9 mouse cellular contexts compared by ENCODE assay signal in the genomic region with DNA sequence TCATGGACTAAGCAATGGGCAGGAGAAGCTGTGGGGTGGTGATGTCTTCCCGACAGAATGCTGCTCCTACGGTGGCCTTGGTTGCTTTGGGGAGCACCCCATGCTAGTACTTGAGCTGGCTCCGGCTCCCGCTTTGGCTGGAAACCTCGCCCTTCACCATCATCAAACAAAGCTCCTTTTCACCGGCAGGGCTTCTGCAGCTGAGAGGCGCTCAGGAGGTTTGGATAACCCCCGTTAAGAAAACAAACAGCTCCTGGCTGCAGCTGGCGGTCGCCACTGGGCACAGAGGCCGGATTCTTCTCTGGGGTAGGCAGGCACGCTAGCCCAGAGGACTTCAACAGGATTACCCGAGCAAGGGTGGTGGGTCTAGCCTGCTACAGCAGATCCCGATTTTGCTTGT. TPM values are rescaled to one million over a fixed set of nuclear protein-coding genes. Genes with fewer than 3 reads are reported as not detected.
DNase-seq lines count a peak whose midpoint lies in the region; ATAC-seq and TF ChIP-seq lines count a peak whose summit lies in the region.
"Had no signal": no experiment of that assay in that cellular context is flagged by ENCODE, and none has a peak within 500 bp of the region (broad histone marks: within the 10 kb centered on the region; RNA-seq: fewer than 3 reads in every experiment).

No protein-coding gene starts in this region.

- no peak for DNase-seq in heart, embryonic 10.5 days (ENCODE audit: low spot score)
- no peak for DNase-seq in heart, postnatal 14 days
- no peak for DNase-seq in lung, postnatal 25 days (ENCODE audit: low spot score)
- DNase-seq in limb, embryonic 14.5 days (ENCODE audit: low spot score), result peak; percentile 56
- no peak for DNase-seq in cerebellum, adult 9-10 months
- DNase-seq in adipocyte (ENCODE audit: low spot score), result no peak
- DNase-seq: adrenal gland, adult 8-10 months had no signal

- intact Hi-C loops in heart, postnatal 14 days (cut with DNase I), result no loop called here

- peak; percentile 60; the same call in 1 of the 2 replicates for ATAC-seq in lung, embryonic 16.5 days (ENCODE audit: low read depth)
- peak; percentile 70 for ATAC-seq in limb, embryonic 14.5 days (ENCODE audit: low FRiP score, low read depth)
- ATAC-seq in stomach, embryonic 15.5 days (ENCODE audit: insufficient read depth, low FRiP score, low read depth), result no peak

- H3K4me1 ChIP-seq in heart, embryonic 10.5 days, result peaks cover 8% of the 10 kb centered on the region
- peaks cover 11% of the 10 kb centered on the region for H3K4me1 ChIP-seq in lung, embryonic 16.5 days (replicated peaks; ENCODE audit: control insufficient read depth, insufficient read depth, low read length)
- H3K4me1 ChIP-seq in limb, embryonic 14.5 days (ENCODE audit: control insufficient read depth, insufficient read depth, low read length), result peaks cover 3% of the 10 kb centered on the region; the same call in 1 of the 2 replicates
- H3K4me1 ChIP-seq in stomach, embryonic 15.5 days, result peaks cover 4% of the 10 kb centered on the region; the same call in 1 of the 2 replicates

- no peak for TF ChIP-seq POLR2A in limb, embryonic 14.5 days (IDR thresholded peaks at IDR 0.05; ENCODE audit: borderline replicate concordance, extremely low read depth, insufficient read depth, insufficient read length)

- no peaks in the 10 kb centered on the region for H3K36me3 ChIP-seq in heart, embryonic 10.5 days
- H3K36me3 ChIP-seq in lung, embryonic 16.5 days (ENCODE audit: control insufficient read depth, insufficient read depth, low read length), result no peaks in the 10 kb centered on the region
- no peaks in the 10 kb centered on the region for H3K36me3 ChIP-seq in limb, embryonic 14.5 days (ENCODE audit: control insufficient read depth, insufficient read depth, low read length)
- no peaks in the 10 kb centered on the region for H3K36me3 ChIP-seq in stomach, embryonic 15.5 days

- H3K9ac ChIP-seq in lung, embryonic 16.5 days (ENCODE audit: low read length), result peak overlapping the region; percentile 24; the same call in 1 of the 2 replicates
- H3K9ac ChIP-seq in limb, embryonic 14.5 days (ENCODE audit: low read depth, low read length, severe bottlenecking), result 0 out of 2 replicates have a peak overlapping the region, but pooled peaks have one; percentile 12
- no peak overlapping the region for H3K9ac ChIP-seq in stomach, embryonic 15.5 days

- 5% methylated on average over 14 of the region's 14 CpGs for WGBS in heart, embryonic 10.5 days
- WGBS in lung, embryonic 16.5 days, result 5% methylated on average over 14 of the region's 14 CpGs
- WGBS in limb, embryonic 14.5 days, result 9% methylated on average over 14 of the region's 14 CpGs
- WGBS in stomach, embryonic 15.5 days, result 8% methylated on average over 14 of the region's 14 CpGs

- peak overlapping the region; percentile 77 for H3K27ac ChIP-seq in heart, embryonic 10.5 days
- H3K27ac ChIP-seq in lung, embryonic 16.5 days (ENCODE audit: low read length), result peak overlapping the region; percentile 83
- peak overlapping the region; percentile 81 for H3K27ac ChIP-seq in limb, embryonic 14.5 days (replicated peaks; ENCODE audit: low read depth, low read length)
- H3K27ac ChIP-seq in stomach, embryonic 15.5 days, result no peak overlapping the region

- H3K4me3 ChIP-seq in heart, embryonic 10.5 days, result peak overlapping the region; percentile 44
- H3K4me3 ChIP-seq in lung, embryonic 16.5 days (ENCODE audit: low read length), result no peak overlapping the region
- H3K4me3 ChIP-seq in limb, embryonic 14.5 days (replicated peaks; ENCODE audit: low read length), result no peak overlapping the region
- no peak overlapping the region for H3K4me3 ChIP-seq in stomach, embryonic 15.5 days (replicated peaks)

- H3K27me3 ChIP-seq in heart, embryonic 10.5 days (ENCODE audit: insufficient read depth, poor library complexity, severe bottlenecking), result no peaks in the 10 kb centered on the region
- no peaks in the 10 kb centered on the region for H3K27me3 ChIP-seq in lung, embryonic 16.5 days (ENCODE audit: control insufficient read depth, insufficient read depth, low read depth, low read length)
- H3K27me3 ChIP-seq in limb, embryonic 14.5 days (ENCODE audit: control insufficient read depth, insufficient read depth, low read length), result no peaks in the 10 kb centered on the region
- H3K27me3 ChIP-seq in stomach, embryonic 15.5 days (replicated peaks), result no peaks in the 10 kb centered on the region

- peak overlapping the region; percentile 21 for H3K4me2 ChIP-seq in lung, embryonic 16.5 days (ENCODE audit: low read depth, low read length)
- peak overlapping the region; percentile 28; the same call in 1 of the 2 replicates for H3K4me2 ChIP-seq in limb, embryonic 14.5 days (replicated peaks; ENCODE audit: low read depth, low read length, severe bottlenecking)
- peak overlapping the region; percentile 21 for H3K4me2 ChIP-seq in stomach, embryonic 15.5 days

- H3K9me3 ChIP-seq in heart, embryonic 10.5 days, result 0 out of 2 replicates have a peak, but pooled peaks cover 3% of the 10 kb centered on the region
- no peaks in the 10 kb centered on the region for H3K9me3 ChIP-seq in lung, embryonic 16.5 days (ENCODE audit: control insufficient read depth, low read length)
- no peaks in the 10 kb centered on the region for H3K9me3 ChIP-seq in limb, embryonic 14.5 days (ENCODE audit: control insufficient read depth, low read length)
- H3K9me3 ChIP-seq in stomach, embryonic 15.5 days, result no peaks in the 10 kb centered on the region

RNA-seq across cellular contexts. Expression of a gene that starts 9.0 kb away (rescaled TPM):
- polyA plus RNA-seq in heart, embryonic 10.5 days (2016; fragmentation: Nextera tagmentation; extraction: Ambion mirVana), result 2.1 and 3.1 TPM in 2 replicates
- 1 to 10 TPM in 1 of 2 experiments, under 1 TPM in 1; 0.90 to 1.0 TPM for total RNA-seq in heart, postnatal 14 days (2021)
- 8.6 and 11.2 TPM in 2 replicates for polyA plus RNA-seq in lung, embryonic 16.5 days (2015; fragmentation: Nextera tagmentation; extraction: Ambion mirVana)
- polyA plus RNA-seq in limb, embryonic 14.5 days (2012; rRNA removed), result 5.0 and 6.1 TPM in 2 replicates
- 3.1 and 3.2 TPM in 2 replicates for polyA plus RNA-seq in limb, embryonic 14.5 days (2014; fragmentation: Nextera tagmentation; extraction: Ambion mirVana)
- polyA plus RNA-seq in stomach, embryonic 15.5 days (2015; fragmentation: Nextera tagmentation; extraction: Ambion mirVana), result 2.2 and 4.6 TPM in 2 replicates

RNA-seq across cellular contexts. Expression of a gene that starts 18.5 kb away (rescaled TPM):
- polyA plus RNA-seq in heart, embryonic 10.5 days (2016; fragmentation: Nextera tagmentation; extraction: Ambion mirVana), result 448 and 551 TPM in 2 replicates
- total RNA-seq in heart, postnatal 14 days (2021), result 100 to 1,000 TPM; 184 to 201 TPM
- 678 and 681 TPM in 2 replicates for polyA plus RNA-seq in lung, embryonic 16.5 days (2015; fragmentation: Nextera tagmentation; extraction: Ambion mirVana)
- polyA plus RNA-seq in limb, embryonic 14.5 days (2012; rRNA removed), result 639 and 826 TPM in 2 replicates
- 777 and 804 TPM in 2 replicates for polyA plus RNA-seq in limb, embryonic 14.5 days (2014; fragmentation: Nextera tagmentation; extraction: Ambion mirVana)
- polyA plus RNA-seq in stomach, embryonic 15.5 days (2015; fragmentation: Nextera tagmentation; extraction: Ambion mirVana), result 836 and 887 TPM in 2 replicates

RNA-seq across cellular contexts. Expression of a gene that starts 47.9 kb away (rescaled TPM):
- 81.9 and 101 TPM in 2 replicates for polyA plus RNA-seq in heart, embryonic 10.5 days (2016; fragmentation: Nextera tagmentation; extraction: Ambion mirVana)
- total RNA-seq in heart, postnatal 14 days (2021), result 10 to 100 TPM; 34.1 to 34.4 TPM
- 123 TPM in 2 replicates for polyA plus RNA-seq in lung, embryonic 16.5 days (2015; fragmentation: Nextera tagmentation; extraction: Ambion mirVana)
- polyA plus RNA-seq in limb, embryonic 14.5 days (2012; rRNA removed), result 95.8 and 111 TPM in 2 replicates
- polyA plus RNA-seq in limb, embryonic 14.5 days (2014; fragmentation: Nextera tagmentation; extraction: Ambion mirVana), result 123 and 125 TPM in 2 replicates
- 124 and 129 TPM in 2 replicates for polyA plus RNA-seq in stomach, embryonic 15.5 days (2015; fragmentation: Nextera tagmentation; extraction: Ambion mirVana)

RNA-seq across cellular contexts. Expression of a gene that starts 47.9 kb away (rescaled TPM):
- polyA plus RNA-seq in heart, embryonic 10.5 days (2016; fragmentation: Nextera tagmentation; extraction: Ambion mirVana), result 174 TPM in 2 replicates
- 10 to 100 TPM; 59.4 to 69.3 TPM for total RNA-seq in heart, postnatal 14 days (2021)
- 139 and 141 TPM in 2 replicates for polyA plus RNA-seq in lung, embryonic 16.5 days (2015; fragmentation: Nextera tagmentation; extraction: Ambion mirVana)
- polyA plus RNA-seq in limb, embryonic 14.5 days (2012; rRNA removed), result 47.1 and 53.0 TPM in 2 replicates
- 132 and 134 TPM in 2 replicates for polyA plus RNA-seq in limb, embryonic 14.5 days (2014; fragmentation: Nextera tagmentation; extraction: Ambion mirVana)
- 170 and 180 TPM in 2 replicates for polyA plus RNA-seq in stomach, embryonic 15.5 days (2015; fragmentation: Nextera tagmentation; extraction: Ambion mirVana)
